Mouse (Mus musculus): ENCODE measurements around the gene Selenoh. TPM values are rescaled to one million over a fixed set of nuclear protein-coding genes. Genes with fewer than 3 reads are reported as not detected.

Selenoh gene
- polyA plus RNA-seq (2017; shearing (Covaris generic)): 10 to 100 TPM; 75.6 to 81.6 TPM

DNA sequence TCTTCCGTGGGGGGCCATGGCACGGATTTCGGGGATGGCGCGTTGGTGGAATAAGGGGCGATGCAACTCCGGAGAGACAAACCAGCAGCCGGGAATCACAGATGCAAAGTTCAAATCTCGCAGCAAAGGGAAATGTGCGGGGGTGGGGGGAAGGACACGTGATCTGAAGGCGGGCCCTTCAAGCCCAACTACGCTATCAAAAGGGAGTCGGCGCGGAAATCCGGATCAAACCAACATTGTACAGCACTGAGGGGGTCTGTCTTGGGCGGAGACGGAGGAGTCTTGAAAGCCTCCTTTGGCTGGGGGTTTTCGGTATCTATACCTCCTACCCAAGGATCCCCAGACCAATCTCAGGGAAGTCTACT is at the start of gene Selenoh:
Selenoh (minus strand) TSS at position 202 of the 365 bp plus-strand sequence.

DNA sequence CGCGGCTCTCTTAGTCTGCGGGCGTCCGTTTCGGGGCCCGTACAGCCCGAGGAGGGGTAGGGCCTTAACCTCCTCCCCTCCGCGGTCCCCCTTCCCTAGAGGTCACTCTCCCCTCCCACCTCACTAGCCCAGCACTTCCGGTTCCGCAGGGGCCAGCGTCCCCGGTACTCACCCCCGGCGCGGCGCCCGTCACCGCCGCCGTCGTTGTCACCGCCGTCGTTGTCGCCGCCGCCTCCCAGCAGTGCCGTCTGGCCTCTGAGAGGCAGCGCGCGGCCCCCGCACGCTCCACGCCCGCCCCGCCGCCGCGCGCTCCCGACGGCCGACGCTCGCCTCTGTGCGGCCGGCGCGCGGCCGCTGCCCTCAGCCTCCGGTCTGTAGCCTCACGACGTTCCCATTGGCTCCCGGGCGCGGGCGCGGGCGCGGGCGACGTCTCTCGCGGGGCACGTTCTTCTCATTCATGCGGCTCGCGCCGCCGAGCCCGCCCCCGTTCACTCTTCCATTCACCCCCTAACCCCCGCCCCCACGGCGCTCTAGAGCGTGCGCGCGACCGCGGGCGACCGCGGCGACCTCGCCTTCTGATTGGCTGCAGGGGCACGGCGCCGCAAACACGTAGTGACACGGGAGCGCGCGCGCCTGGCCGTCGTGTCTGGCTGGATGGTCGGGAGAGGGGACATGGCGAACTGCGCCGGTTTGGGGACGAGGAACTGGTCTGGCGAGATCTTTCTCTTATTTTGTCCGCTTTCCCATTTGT is 44.4 kb upstream of the Selenoh start, which contains the start of gene Zdhhc5:
Zdhhc5 (minus strand) TSS at position 370 of the 751 bp plus-strand sequence.

GRCm38 (mm10) chr2:84679016-84679415 is 8.4 kb upstream of the Selenoh start, which contains the start of gene Tmx2:
Gene Tmx2 (minus strand): TSS chr2:84679140.

DNA sequence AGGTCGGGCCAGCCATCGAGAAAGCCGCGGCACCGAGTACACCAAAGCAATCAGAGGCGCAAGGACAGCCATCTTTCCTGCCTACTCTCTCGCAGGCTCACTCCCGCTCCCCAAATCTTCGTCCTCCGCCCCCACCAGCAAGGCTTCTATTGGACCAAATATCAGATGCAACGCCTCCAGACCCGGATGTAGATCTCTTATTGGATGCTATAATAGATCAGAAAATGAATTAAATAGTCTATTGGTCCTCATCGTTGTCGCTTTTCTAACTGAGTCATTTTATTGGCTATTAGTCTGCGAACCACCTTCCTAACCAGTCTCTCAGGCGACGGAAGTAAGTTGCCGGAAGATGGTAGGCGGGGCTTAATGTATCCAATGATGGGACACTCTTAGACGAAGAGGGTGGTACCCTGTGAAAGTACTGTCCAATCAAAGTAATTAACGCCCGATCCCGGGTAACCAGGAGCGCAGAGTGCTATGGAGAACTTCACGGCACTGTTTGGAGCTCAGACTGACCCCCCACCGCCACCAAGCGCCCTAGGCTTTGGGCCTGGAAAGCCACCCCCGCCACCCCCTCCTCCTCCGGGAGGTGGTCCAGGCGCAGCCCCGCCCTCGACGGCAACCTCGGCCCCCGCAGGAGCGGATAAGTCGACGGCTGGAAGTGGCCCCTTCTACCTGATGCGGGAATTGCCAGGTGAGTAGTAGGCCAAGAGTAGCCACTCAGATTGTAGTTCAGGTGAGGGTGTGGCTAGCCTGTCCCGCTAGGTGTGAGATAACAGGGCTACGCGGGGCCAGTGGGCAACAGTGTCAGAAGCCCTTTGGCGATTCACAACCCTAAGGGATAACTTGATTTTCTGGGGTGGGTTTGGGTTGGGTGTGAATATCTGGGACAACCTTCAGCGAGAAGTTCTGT is 7.7 kb upstream of the Selenoh start, which contains the start of the genes Gm28635 and Med19:
Gm28635 (minus strand) TSS at position 74 of the 913 bp plus-strand sequence.
Med19 (plus strand) TSS at position 435 of the 913 bp plus-strand sequence.

GRCm38 (mm10) chr2:84658806-84659205 is 11.8 kb downstream of the Selenoh start, which contains the start of gene Btbd18:
Gene Btbd18 (plus strand): TSS chr2:84659079.

DNA sequence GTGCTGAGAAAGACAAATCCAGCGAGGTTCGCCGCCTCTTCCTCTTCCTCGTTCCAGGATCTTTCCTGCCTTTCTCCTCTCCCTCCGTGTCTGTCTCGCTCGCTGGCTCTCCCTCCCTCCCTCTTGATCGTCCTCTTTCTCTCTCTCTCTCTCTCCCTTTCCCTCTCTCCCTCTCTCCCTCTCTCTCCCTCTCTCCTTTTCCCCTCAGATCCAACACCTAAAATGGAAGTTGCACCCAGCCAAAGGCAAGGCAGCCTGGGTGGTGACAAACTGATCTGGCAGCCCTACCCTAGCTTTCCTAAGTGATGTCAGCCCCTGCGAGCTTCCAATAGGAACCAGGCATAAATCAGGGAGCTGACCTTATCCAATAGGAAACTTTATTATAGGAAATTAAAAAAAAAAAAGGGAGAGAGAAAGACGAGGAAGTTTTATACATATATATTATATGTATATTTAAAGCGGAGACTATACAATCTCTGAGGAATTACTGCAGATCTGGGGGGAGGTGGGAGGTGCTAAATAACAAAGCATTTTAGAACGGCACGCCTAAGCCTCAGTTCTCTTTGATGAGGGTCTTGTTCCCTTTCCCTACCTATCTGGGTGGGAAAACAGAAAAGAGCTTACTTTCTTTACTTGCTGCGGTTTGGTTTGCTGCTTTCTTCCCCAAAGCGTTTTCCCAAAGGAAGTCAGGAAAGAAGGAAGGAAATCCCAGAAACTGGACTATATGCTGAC is 19.9 kb downstream of the Selenoh start, which contains the start of gene Ctnnd1:
Ctnnd1 (minus strand) TSS at position 302 of the 732 bp plus-strand sequence.

Other genes with a start within 250 kb of the Selenoh start
- 10 to 100 TPM; 22.7 to 35.3 TPM for gene Calcrl, start 245.4 kb downstream of the Selenoh start, polyA plus RNA-seq (2017; shearing (Covaris generic))
- gene Tfpi, start 194.0 kb downstream of the Selenoh start, polyA plus RNA-seq (2017; shearing (Covaris generic)): 10 to 100 TPM in 1 of 2 experiments, 1 to 10 TPM in 1; 3.5 to 11.9 TPM
- 1 to 10 TPM in 1 of 2 experiments, not detected in 1; 1.3 TPM for gene Ctnnd1, start 20.0 kb downstream of the Selenoh start, polyA plus RNA-seq (2017; shearing (Covaris generic))
- 1 to 10 TPM in 1 of 2 experiments, under 1 TPM in 1; 0.23 to 2.7 TPM for gene Btbd18, start 11.7 kb downstream of the Selenoh start, polyA plus RNA-seq (2017; shearing (Covaris generic))
- not detected for gene Gm28635, start 7.3 kb upstream of the Selenoh start, polyA plus RNA-seq (2017; shearing (Covaris generic))
- gene Med19, start 7.6 kb upstream of the Selenoh start, polyA plus RNA-seq (2017; shearing (Covaris generic)): 10 to 100 TPM; 38.9 to 41.3 TPM
- gene Tmx2, start 8.4 kb upstream of the Selenoh start, polyA plus RNA-seq (2017; shearing (Covaris generic)): 100 to 1,000 TPM in 1 of 2 experiments, 10 to 100 TPM in 1; 98.7 to 114 TPM
- 10 to 100 TPM; 50.2 to 64.0 TPM for gene Zdhhc5, start 44.4 kb upstream of the Selenoh start, polyA plus RNA-seq (2017; shearing (Covaris generic))
- 10 to 100 TPM; 52.6 to 66.0 TPM for gene Clp1, start 56.6 kb upstream of the Selenoh start, polyA plus RNA-seq (2017; shearing (Covaris generic))
- gene Ypel4, start 63.3 kb upstream of the Selenoh start, polyA plus RNA-seq (2017; shearing (Covaris generic)): 1 to 10 TPM in 1 of 2 experiments, under 1 TPM in 1; 0.70 to 3.7 TPM
- gene Gm19426, start 72.9 kb upstream of the Selenoh start, polyA plus RNA-seq (2017; shearing (Covaris generic)): not detected
- gene Serping1, start 104.7 kb upstream of the Selenoh start, polyA plus RNA-seq (2017; shearing (Covaris generic)): 1 to 10 TPM in 1 of 2 experiments, not detected in 1; 1.2 TPM
- gene Ube2l6, start 128.1 kb upstream of the Selenoh start, polyA plus RNA-seq (2017; shearing (Covaris generic)): 10 to 100 TPM; 24.6 to 55.7 TPM
- under 1 TPM in 1 of 2 experiments, not detected in 1; 0.37 TPM for gene Smtnl1, start 151.9 kb upstream of the Selenoh start, polyA plus RNA-seq (2017; shearing (Covaris generic))
- gene Timm10, start 156.2 kb upstream of the Selenoh start, polyA plus RNA-seq (2017; shearing (Covaris generic)): 10 to 100 TPM; 28.3 to 30.9 TPM
- gene Slc43a1, start 168.1 kb upstream of the Selenoh start, polyA plus RNA-seq (2017; shearing (Covaris generic)): 1 to 10 TPM; 1.3 to 3.9 TPM
- gene Rtn4rl2, start 215.9 kb upstream of the Selenoh start, polyA plus RNA-seq (2017; shearing (Covaris generic)): not detected